Mouse (Mus musculus) embryo, embryonic 11 days (tissue): ENCODE results near the gene Lhfp.
"Not testable (repeated sequence)": the region's sequence is repeated elsewhere in the genome, so short reads cannot be mapped to it uniquely, and the experiment has no call there.

Experiments used
- DNase-seq: peaks from one replicate; pipeline ENCODE4 v3.0.0-alpha.2; 2015

The Lhfp gene

DNA sequence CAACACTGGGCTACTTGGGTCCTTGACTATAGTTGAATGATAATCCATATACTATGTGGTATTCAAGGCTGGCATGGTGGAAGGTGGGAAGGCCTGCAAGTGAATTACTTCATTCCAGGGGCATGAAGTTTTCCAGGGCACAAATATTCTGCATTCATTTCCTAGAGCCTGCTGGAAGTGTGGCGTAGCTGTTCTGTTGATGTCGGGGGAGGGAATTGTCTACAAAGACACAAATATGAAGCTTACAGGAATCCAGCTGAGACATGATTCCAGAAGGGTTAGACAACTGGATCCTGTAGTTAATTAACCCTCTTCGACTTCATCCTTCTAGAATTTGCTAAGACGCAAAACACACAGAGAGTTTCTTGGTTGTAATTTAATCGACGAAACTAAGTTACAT, 60.4 kb downstream of the Lhfp start:
- DNase-seq = peak; percentile 15

GRCm38 (mm10) chr3:53102131-53102756, 60.9 kb downstream of the Lhfp start:
- DNase-seq = peak; percentile 56

DNA sequence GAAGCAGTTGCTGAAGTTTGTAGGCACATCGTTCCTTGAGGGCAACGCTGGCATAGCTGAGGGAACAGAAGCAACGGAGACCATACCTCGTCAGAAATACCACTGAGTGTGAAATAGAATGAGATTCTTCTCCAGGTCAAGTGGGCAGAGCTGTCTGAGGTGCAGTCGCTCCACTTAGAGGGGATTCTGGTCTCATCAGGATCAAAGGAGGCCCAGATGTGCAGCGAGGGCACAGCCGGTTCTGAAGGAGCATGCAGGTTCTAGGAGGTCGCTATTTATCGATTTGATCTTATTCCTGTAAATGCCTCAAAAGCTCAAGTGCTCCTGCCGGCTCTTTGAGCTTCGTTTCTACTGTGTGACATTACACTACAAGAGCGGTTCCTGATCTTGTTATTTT, 61.4 kb downstream of the Lhfp start:
- peak; percentile 19 for DNase-seq

DNA sequence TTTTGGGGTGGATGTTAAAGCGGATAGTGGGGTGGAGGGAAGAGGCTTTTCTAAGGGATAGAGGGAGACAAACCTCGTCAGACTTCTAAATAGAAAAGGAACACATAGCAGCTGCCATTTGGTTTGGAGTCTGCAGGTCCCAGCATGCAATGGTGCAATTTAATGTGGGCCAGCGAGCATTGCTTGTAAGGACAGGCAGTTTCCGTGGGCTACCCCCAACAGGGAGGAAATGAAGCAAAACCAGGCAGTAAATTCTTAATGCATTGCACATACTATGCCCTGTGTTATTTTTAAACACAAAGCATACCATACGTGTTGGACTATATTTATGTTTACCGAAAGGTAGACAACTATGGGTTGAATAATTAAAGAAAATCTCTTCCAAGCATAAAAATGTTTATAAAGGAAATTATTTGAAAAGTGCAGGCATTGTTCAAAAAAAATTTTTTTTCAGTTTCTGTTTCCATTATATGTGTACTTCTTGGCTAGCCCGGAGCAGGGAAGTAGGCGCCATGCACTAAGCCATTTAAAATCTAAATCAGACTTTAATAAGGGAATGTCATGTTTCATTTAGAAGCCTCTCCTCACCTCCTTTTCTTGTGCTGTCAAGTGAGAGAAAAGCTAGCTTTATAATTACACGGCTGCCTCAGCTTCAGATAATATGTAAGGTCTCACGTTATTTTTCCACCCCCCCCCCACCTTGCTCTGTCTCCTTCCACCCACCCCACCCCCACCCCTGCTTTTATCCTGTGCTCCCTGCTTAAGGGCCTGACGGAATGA, 67.5 kb downstream of the Lhfp start:
- DNase-seq = peak; percentile 46

DNA sequence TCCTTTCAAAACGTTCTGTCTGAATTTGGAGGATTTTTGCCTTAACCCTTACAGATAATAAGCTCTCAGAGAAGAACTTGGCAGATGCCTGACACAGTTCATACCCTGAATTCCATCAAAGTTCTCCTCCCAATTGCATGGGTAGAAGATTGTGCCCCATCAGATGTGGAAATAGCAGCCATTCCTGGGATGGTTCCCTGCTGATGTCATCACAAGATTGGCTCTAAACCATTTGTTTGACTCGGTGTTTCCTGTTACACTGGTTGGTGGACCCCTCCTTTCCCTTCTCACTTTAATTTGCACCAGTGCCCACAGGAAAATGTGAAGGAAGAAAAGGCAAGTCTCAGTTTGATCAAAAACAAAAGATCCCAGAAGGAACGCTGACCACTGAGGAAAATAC, 68.6 kb downstream of the Lhfp start:
- DNase-seq = peak; percentile 21

- no peak for DNase-seq
These were observed 70.7 kb downstream of the Lhfp start for GRCm38 (mm10) chr3:53112048-53112447.

DNA sequence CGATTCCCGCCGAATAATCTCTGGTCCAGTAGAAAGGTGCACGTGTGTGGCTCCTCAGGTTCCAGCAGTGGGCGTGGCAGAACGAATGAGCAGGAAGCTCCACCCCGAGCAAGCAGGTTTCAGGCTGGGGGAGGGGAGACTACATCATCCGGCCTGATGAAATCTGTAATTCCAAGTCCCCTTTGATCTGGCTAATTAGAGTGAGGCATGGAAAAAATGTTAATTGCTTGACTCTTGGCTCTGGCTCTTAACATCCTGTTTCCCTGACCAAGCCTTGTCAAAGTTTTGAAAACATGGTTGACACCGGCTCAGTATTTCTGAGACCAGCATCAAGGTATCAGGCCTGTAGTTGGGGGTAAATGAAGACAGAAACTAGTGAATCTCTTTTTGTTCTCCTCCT, 77.4 kb downstream of the Lhfp start:
- not testable (repeated sequence) for DNase-seq

GRCm38 (mm10) chr3:53119978-53120377, 78.7 kb downstream of the Lhfp start:
- no peak for DNase-seq

DNA sequence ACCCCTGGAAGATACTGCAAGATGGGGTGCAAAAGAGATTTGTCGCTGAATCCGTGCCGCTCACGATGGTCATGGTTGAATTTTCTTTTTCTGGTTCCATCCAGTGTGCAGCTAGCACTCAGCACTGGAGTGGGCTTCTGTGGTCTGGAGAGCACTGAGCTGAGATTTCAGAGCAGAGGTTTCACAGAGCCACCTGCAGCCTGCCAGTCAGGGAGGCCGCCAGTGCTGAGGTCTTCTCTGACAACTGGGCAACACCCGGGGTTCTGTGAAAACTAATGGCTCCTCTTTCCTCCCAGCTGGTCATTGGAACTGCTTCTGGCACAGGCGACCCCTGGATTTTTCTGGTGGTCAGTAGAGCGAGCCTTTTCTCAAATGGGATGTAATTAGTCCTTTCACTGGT, 84.2 kb downstream of the Lhfp start:
- no peak for DNase-seq

DNA sequence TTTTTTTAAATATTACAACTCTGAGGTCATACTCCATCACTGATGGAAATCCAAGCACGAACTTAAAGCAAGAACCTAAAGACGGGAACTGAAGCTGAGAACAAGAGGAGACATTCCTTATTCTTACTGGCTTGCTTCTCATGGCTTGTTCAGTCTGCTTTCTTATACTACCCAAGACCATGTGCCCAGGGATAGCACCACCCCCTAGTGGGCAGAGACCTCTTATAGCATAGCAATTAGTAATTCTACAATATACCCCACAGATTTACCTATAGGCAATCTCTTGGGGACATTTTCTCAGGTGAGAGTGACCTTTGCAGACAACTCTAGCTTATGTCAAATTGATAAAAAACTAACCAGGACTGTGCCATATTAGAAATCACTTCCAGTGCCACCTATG, 97.5 kb downstream of the Lhfp start:
- no peak for DNase-seq

DNA sequence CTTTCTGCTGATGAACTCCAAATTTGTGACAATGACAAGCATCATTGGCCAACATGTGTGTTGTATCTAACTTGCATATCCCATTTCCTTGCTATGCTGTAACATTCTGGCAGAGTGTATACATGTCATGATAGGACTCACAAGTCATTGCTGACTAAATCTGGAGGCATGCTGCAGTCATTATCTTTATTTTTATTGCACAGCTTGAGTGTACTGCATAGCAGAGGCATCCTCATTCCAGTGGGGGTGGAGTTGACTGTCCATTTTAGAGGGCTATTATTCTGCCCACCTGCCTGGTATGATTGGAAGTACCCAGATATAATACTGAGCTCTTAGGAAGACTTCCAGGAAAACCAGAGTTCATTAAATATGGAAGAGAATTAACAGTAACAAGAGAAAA, 97.9 kb downstream of the Lhfp start:
- no peak for DNase-seq

GRCm38 (mm10) chr3:53139642-53140041, 98.3 kb downstream of the Lhfp start:
- DNase-seq = no peak

DNA sequence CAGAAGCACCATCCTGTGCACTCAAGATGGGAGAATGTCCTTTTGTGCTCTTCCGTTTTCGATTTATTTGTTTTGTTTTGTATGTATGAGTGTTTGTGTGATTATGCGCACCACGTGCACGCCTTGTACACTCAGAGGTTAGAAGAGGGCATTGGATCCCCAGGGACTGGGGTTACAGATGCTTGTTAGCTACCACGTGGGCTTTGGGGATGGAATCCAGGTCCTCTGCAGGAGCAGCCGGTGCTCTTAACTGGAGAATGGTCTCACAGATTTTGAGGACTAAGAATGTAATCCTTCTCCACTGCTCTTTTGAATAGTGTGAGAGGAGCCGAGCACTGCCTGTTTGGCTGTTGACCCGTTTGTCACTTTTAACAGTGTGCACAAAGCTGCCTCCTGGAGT, 101.2 kb downstream of the Lhfp start:
- DNase-seq = no peak

DNA sequence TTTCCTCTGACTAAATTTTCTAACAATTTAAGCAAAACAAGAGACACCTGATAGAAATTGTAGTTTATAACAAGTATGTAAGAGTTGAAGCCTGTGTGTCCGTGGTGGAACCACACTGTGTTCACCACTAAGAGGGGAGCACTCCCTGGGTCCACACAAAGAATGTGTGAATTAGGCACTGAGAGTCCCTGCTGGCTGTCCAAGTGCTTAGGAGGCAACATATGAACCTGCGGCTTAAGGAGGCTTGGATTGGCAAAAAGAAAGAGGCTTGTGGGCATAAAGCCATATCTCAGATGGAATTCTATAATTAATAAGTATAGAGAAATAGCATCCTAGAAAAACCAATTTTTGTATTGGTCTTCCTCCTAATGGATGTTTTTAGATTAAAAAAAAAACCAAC, 104.2 kb downstream of the Lhfp start:
- no peak for DNase-seq

DNA sequence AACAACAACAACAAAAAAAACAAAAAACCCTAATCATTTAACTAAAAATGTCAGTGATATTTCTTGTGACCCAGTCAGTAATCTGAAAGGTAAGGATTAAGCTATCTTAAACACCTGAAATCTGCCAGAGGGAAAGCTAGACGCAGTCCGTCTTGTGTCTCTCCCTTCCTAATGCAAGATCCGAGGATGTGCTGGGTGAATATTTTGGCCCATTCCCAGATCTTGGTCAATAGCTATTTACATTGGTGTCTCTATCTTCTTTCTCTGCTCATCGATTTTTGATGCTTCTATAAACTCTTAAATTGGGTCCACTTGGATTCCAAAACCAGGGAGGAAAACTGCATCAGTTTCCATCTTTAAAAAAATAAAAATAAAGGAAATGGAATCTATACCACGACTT, 104.6 kb downstream of the Lhfp start:
- no peak for DNase-seq

- no peak for DNase-seq
These were observed 105.7 kb downstream of the Lhfp start for GRCm38 (mm10) chr3:53147001-53147400.

- DNase-seq = no peak
These were observed 107.4 kb downstream of the Lhfp start for GRCm38 (mm10) chr3:53148751-53149150.

- DNase-seq = no peak
These were observed 108.4 kb downstream of the Lhfp start for GRCm38 (mm10) chr3:53149625-53150320.

DNA sequence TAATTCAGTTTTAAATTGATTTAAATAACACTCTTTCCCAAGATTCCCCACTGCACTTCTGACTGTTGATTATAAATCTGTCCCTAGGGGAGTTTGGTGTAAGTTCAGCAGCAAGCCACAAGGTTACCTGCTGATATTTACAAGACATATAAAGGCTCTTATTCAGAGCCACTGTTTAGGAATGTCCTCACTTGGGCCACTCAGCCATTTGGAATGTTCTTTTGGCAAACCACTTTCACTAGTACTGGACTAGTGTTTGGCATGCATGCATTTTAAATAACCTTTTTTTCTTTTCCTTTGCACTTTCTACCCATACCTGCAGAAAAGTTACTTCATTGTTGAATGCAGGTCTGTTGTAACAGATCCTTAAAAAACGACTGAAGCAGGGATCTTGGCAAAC, 109.8 kb downstream of the Lhfp start:
- DNase-seq = no peak

DNA sequence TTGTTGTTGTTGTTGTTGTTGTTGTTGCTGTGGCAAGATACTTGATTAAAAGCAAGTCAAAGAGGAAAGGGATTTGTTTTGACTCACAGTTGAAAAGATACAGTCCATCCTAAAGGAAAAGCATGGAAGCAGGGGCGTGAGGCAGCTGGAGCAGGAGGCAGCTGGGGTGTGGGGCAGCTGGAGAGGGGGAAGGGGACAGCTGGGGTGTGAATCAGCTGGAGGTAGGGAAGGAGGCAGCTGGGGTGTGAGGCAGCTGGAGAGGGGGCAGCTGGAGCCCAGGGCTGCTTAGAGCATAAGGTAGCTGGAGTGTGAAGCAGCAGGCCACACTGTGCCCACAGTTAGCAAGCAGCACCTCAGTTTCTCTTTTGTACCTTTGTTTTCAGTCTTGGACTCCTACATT, 110.3 kb downstream of the Lhfp start:
- no peak for DNase-seq

DNA sequence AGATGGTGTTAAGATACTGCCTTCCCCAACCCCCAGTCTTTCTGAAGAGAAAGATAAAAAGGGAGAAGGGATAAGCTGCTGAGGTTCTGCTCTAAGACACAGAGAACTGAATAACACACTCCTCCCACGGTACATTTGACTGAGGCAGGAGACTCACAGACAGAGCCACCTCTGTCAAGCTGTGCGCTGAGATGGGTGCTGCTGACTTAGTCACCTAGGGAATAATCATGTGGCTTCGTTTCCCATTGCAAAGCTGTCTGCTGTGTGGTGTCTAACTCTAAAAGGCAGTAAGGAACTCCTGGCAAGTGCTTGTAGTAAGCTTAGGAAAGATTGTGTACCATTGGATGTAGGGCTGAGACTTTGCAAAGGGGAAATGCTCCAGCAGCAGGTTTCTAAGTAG, 120.6 kb downstream of the Lhfp start:
- no peak for DNase-seq

GRCm38 (mm10) chr3:53165281-53165680, 124.0 kb downstream of the Lhfp start:
- no peak for DNase-seq

- peak; percentile 42 for DNase-seq
These were observed 124.7 kb downstream of the Lhfp start for GRCm38 (mm10) chr3:53166001-53166400.

DNA sequence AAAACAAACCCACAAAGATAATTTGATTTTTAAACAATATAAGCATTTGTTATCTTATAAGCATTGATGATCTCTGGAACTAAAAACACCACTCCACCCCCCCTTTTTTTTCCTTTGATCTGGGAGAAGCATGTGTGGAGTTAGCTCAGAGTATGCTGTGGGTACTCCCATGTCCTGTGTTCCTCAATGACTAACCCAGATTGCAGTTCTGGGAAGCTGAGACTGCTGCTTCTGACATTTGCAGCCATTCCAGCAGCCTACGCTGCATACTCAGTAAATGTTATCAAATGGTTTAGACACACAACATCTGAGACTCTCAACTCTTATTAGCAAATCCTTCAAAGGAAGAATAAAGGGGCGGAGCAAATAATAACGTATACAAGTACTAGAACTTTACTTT, 128.2 kb downstream of the Lhfp start:
- no peak for DNase-seq
